Mouse (Mus musculus) neural tube, embryonic 13.5 days (tissue): ENCODE data around the gene Map2k4. TPM values are rescaled to one million over a fixed set of nuclear protein-coding genes. Genes with fewer than 3 reads are reported as not detected.

Experiments used
- ATAC-seq: fragments of 200-750 bp; cut with Nextera tagmentation; 2 replicates; pipeline ENCODE4 v1.8.0; 2017; ENCODE audit warnings: low read depth, mild to moderate bottlenecking, moderate TSS enrichment, moderate library complexity
- H3K27ac ChIP-seq: fragments of 300-500 bp; sonication (generic); replicated peaks from 2 replicates; pipeline ENCODE4 v1.5.1; 2015; ENCODE audit warnings: moderate library complexity, mild to moderate bottlenecking, inconsistent platforms
- H3K27me3 ChIP-seq: fragments of 300-500 bp; sonication (generic); 2 replicates; pipeline ENCODE4 v1.6.1; 2015; ENCODE audit warnings: mild to moderate bottlenecking, inconsistent platforms
- H3K36me3 ChIP-seq: fragments of 300-500 bp; sonication (generic); 2 replicates; pipeline ENCODE4 v1.6.1; 2015; ENCODE audit warnings: mild to moderate bottlenecking, inconsistent platforms
- H3K4me1 ChIP-seq: fragments of 300-500 bp; sonication (generic); replicated peaks from 2 replicates; pipeline ENCODE4 v1.6.1; 2015; ENCODE audit warnings: inconsistent platforms
- H3K4me2 ChIP-seq: fragments of 300-500 bp; sonication (generic); 2 replicates; pipeline ENCODE4 v1.6.1; 2015; ENCODE audit warnings: inconsistent platforms, mild to moderate bottlenecking, moderate library complexity
- H3K4me3 ChIP-seq: fragments of 300-500 bp; sonication (generic); 2 replicates; pipeline ENCODE4 v1.5.1; 2015; ENCODE audit warnings: mild to moderate bottlenecking, inconsistent platforms
- H3K9ac ChIP-seq: fragments of 300-500 bp; sonication (generic); 2 replicates; pipeline ENCODE4 v1.6.1; 2015; ENCODE audit warnings: moderate library complexity, mild to moderate bottlenecking, inconsistent platforms
- H3K9me3 ChIP-seq: fragments of 300-500 bp; sonication (generic); 2 replicates; pipeline ENCODE4 v1.6.1; 2016; ENCODE audit warnings: inconsistent platforms
- WGBS: fragments of 180-500 bp; shearing (Covaris S2); methylation state at CpG from one replicate; pipeline ENCODE4 v1.1.7; 2015; 5-methylcytosine and 5-hydroxymethylcytosine counted together
- polyA plus RNA-seq: library from polyadenylated mRNA; unstranded; fragments of >200 nt; fragmentation: Nextera tagmentation; extraction: Ambion mirVana; gene quantifications from 2 replicates; pipeline ENCODE4 v1.2.1, GENCODE M21; 2015

Gene Map2k4
- polyA plus RNA-seq, result 80.9 and 93.9 TPM in 2 replicates

- Histone ChIP-seq H3K4me3 (peak within 1 kb of the TSS; percentile 99), H3K4me1 (peaks cover 20% of the 10 kb centered on the region), H3K27me3 (no peaks in the 10 kb centered on the region), H3K9ac (peak within 1 kb of the TSS; percentile 99), H3K4me2 (peak within 1 kb of the TSS; percentile 76), H3K9me3 (no peaks in the 10 kb centered on the region), H3K27ac (peak within 1 kb of the TSS; percentile 92), H3K36me3 (no peaks in the 10 kb centered on the region)
- ATAC-seq, result peak; percentile 100
- under 1% methylated on average over 36 of the region's 36 CpGs for WGBS
These were observed at the start of gene Map2k4 for GRCm38 (mm10) chr11:65788154-65788553. TSS of gene Map2k4 (minus strand) at chr11:65788297.

DNA sequence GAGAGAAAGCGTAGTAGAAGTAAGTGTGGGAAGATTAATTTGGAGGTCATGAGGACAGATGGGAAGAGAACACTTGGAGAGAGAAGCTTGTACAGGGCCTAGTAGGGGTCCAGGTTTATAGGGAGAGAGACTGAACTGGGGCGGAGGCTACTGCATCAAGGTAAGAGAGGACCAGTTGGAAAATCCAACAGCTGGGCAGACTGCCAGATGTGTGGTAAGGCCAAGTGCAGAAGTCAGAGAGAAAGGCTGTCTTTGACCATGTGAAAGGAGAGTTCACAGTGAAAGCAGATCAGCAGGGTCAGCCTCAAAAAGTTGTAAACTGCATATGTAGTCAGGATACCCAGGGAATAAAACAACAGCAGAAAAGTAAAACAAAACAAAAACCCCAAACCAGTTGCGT, 36.5 kb upstream of the Map2k4 start:
- Histone ChIP-seq H3K9ac (no peak overlapping the region), H3K4me2 (no peak overlapping the region), H3K9me3 (no peaks in the 10 kb centered on the region), H3K27me3 (no peaks in the 10 kb centered on the region), H3K36me3 (peaks cover 65% of the 10 kb centered on the region), H3K4me3 (no peak overlapping the region), H3K4me1 (no peaks in the 10 kb centered on the region), H3K27ac (no peak overlapping the region)
- no peak for ATAC-seq
- WGBS, result 91% methylated on average over 3 of the region's 3 CpGs

DNA sequence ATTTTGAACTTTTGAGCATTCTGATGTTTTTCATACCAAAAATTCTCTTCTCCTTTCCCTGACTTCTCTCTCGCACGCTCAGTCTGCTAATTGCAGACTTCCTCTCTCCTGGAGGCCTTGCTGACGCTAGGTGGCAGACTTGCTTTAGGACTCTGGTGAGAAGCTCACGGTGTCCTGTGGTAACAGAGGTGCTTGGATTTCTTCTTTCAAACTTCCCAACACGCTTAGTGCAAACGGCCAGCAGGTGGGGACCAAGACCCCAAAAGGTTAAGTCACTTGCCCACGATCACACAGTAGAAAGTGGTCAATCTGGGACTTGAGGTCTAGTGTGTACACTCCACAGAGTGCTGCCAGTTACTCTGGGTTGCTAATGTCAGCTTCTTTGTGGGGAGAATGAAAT, 32.8 kb upstream of the Map2k4 start:
- peaks cover 50% of the 10 kb centered on the region for H3K36me3 ChIP-seq
- H3K4me3 ChIP-seq, result no peak overlapping the region
- H3K27me3 ChIP-seq, result no peaks in the 10 kb centered on the region
- ATAC-seq, result peak; percentile 72; the same call in 1 of the 2 replicates
- H3K4me2 ChIP-seq, result no peak overlapping the region
- no peaks in the 10 kb centered on the region for H3K9me3 ChIP-seq
- 13% methylated on average over 7 of the region's 7 CpGs for WGBS
- H3K27ac ChIP-seq, result no peak overlapping the region
- no peak overlapping the region for H3K9ac ChIP-seq
- H3K4me1 ChIP-seq, result peaks cover 5% of the 10 kb centered on the region; the same call in 1 of the 2 replicates

- peaks cover 56% of the 10 kb centered on the region for H3K36me3 ChIP-seq
- ATAC-seq, result peak; percentile 56; the same call in 1 of the 2 replicates
These were observed 32.2 kb upstream of the Map2k4 start for GRCm38 (mm10) chr11:65820280-65820679.

GRCm38 (mm10) chr11:65818193-65818592, 30.1 kb upstream of the Map2k4 start:
- H3K4me2 ChIP-seq, result no peak overlapping the region
- no peak for ATAC-seq
- H3K36me3 ChIP-seq, result peaks cover 50% of the 10 kb centered on the region
- H3K9me3 ChIP-seq, result no peaks in the 10 kb centered on the region
- H3K4me1 ChIP-seq, result peaks cover 5% of the 10 kb centered on the region; the same call in 1 of the 2 replicates
- H3K9ac ChIP-seq, result no peak overlapping the region
- no peaks in the 10 kb centered on the region for H3K27me3 ChIP-seq
- WGBS, result 75% methylated on average over 1 of the region's 1 CpGs
- no peak overlapping the region for H3K27ac ChIP-seq
- H3K4me3 ChIP-seq, result no peak overlapping the region

More at GRCm38 (mm10) chr11:65820280-65820679, 32.2 kb upstream of the Map2k4 start:
- no peak overlapping the region for H3K4me3 ChIP-seq
- H3K27me3 ChIP-seq, result no peaks in the 10 kb centered on the region
- no peak overlapping the region for H3K4me2 ChIP-seq
- peaks cover 5% of the 10 kb centered on the region; the same call in 1 of the 2 replicates for H3K4me1 ChIP-seq
- no peak overlapping the region for H3K27ac ChIP-seq
- WGBS, result 72% methylated on average over 5 of the region's 5 CpGs
- H3K9ac ChIP-seq, result no peak overlapping the region
- H3K9me3 ChIP-seq, result no peaks in the 10 kb centered on the region

DNA sequence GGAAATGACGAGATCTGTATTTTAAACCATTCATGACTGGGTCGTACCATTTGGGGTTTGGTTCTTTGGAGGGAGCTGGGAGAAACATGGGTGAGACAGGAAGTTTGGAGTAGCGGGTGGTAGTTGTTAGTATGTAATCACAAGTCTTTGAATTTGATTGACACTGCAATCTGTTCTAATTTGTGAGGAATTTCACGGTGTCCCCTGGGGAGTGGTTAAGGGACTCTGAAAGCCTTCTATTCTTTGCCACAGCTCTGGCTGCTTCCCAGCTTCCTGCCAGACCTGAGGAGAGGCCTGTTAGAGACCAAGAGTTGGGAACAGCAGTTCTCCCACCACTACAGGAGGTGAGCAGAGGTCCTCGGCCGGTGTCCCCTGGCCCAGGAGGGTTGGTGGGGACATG, 28.1 kb upstream of the Map2k4 start:
- H3K9ac ChIP-seq, result no peak overlapping the region
- no peak overlapping the region for H3K27ac ChIP-seq
- H3K9me3 ChIP-seq, result no peaks in the 10 kb centered on the region
- H3K4me3 ChIP-seq, result no peak overlapping the region
- no peak for ATAC-seq
- 55% methylated on average over 6 of the region's 6 CpGs for WGBS
- no peaks in the 10 kb centered on the region for H3K27me3 ChIP-seq
- H3K4me2 ChIP-seq, result no peak overlapping the region
- H3K36me3 ChIP-seq, result peaks cover 35% of the 10 kb centered on the region
- H3K4me1 ChIP-seq, result peaks cover 19% of the 10 kb centered on the region

- H3K27ac ChIP-seq, result no peak overlapping the region
- ATAC-seq, result no peak
- H3K36me3 ChIP-seq, result peaks cover 34% of the 10 kb centered on the region
- H3K27me3 ChIP-seq, result no peaks in the 10 kb centered on the region
- no peaks in the 10 kb centered on the region for H3K9me3 ChIP-seq
- 86% methylated on average over 9 of the region's 9 CpGs for WGBS
- H3K4me3 ChIP-seq, result no peak overlapping the region
- peaks cover 24% of the 10 kb centered on the region for H3K4me1 ChIP-seq
- no peak overlapping the region for H3K9ac ChIP-seq
- H3K4me2 ChIP-seq, result no peak overlapping the region
These were observed 26.3 kb upstream of the Map2k4 start for GRCm38 (mm10) chr11:65814381-65814780.

DNA sequence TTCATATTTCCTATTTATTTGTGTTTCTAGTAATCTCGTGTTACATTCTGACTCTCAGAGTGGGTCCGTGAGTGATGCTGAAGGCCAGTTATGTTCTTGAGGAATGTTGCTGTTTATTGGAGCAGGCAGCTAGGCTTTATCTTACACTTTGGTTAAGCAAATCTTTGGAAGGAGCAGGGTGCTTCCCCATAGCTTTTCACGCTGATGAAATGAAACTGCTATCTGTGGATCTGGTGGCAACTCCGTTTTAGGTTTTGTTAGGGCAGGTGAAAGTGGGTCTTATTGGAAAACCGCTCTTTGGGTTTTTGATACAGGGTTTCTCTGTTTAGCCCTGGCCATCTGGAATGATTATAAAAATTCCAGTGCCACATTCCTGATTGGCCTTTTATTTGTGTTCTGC, 24.0 kb upstream of the Map2k4 start:
- 33% methylated on average over 5 of the region's 5 CpGs for whole genome bisulfite sequencing
- no peak overlapping the region for H3K4me3 ChIP-seq
- peaks cover 43% of the 10 kb centered on the region for H3K4me1 ChIP-seq
- no peak for ATAC-seq
- H3K9me3 ChIP-seq, result no peaks in the 10 kb centered on the region
- H3K27ac ChIP-seq, result no peak overlapping the region
- peaks cover 28% of the 10 kb centered on the region for H3K36me3 ChIP-seq
- H3K9ac ChIP-seq, result peak overlapping the region; percentile 17; the same call in 1 of the 2 replicates
- no peaks in the 10 kb centered on the region for H3K27me3 ChIP-seq
- no peak overlapping the region for H3K4me2 ChIP-seq

GRCm38 (mm10) chr11:65807601-65808000, 19.5 kb upstream of the Map2k4 start:
- peak overlapping the region; percentile 81 for H3K4me2 ChIP-seq
- peaks cover 41% of the 10 kb centered on the region for H3K4me1 ChIP-seq
- peak overlapping the region; percentile 84 for H3K9ac ChIP-seq
- ATAC-seq, result peak; percentile 20; the same call in 1 of the 2 replicates
- no peaks in the 10 kb centered on the region for H3K27me3 ChIP-seq
- H3K9me3 ChIP-seq, result no peaks in the 10 kb centered on the region
- peak overlapping the region; percentile 85 for H3K4me3 ChIP-seq
- peak overlapping the region; percentile 84; the same call in 1 of the 2 replicates for H3K27ac ChIP-seq
- no peaks in the 10 kb centered on the region for H3K36me3 ChIP-seq
- 45% methylated on average over 7 of the region's 7 CpGs for WGBS

DNA sequence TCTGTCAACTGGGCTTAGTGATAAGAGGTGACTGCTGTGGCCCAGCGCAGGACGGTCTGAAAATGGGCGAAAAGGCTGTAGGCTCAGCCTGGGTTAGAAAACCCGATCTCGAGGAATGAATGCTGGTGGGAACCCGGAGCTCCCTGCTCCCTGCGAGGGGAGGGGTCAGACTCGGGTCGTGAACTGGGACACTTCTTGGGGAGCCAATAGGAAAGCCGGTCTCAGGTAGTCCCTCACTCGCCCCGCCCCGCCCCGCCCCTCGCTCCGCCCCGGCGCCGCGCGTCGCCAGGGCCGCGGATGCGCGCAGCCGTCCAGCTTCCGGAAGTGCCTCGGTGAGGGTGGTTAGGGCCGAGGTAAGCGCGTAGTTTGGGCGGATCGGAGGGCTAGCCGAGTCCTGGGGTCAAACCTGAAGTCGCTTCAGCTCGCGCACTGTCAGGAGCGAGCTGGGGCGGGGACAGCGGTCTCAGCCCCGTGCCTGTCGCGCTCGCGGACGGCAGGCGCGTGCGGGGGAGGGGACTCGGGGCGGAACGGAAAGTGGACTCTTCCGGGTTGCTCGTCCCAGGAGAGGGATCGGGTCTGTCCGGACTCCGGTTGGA, 18.9 kb upstream of the Map2k4 start, which contains the start of gene Zkscan6:
Zkscan6 (plus strand) TSS at position 267 of the 596 bp plus-strand sequence.
- Histone ChIP-seq H3K4me1 (peaks cover 35% of the 10 kb centered on the region), H3K36me3 (no peaks in the 10 kb centered on the region), H3K4me2 (peak within 1 kb of the TSS; percentile 81), H3K27me3 (no peaks in the 10 kb centered on the region), H3K9ac (peak within 1 kb of the TSS; percentile 84), H3K9me3 (no peaks in the 10 kb centered on the region), H3K27ac (peak within 1 kb of the TSS; percentile 84), H3K4me3 (peak within 1 kb of the TSS; percentile 85)
- peak; percentile 98 for ATAC-seq
- under 1% methylated on average over 57 of the region's 58 CpGs for WGBS

DNA sequence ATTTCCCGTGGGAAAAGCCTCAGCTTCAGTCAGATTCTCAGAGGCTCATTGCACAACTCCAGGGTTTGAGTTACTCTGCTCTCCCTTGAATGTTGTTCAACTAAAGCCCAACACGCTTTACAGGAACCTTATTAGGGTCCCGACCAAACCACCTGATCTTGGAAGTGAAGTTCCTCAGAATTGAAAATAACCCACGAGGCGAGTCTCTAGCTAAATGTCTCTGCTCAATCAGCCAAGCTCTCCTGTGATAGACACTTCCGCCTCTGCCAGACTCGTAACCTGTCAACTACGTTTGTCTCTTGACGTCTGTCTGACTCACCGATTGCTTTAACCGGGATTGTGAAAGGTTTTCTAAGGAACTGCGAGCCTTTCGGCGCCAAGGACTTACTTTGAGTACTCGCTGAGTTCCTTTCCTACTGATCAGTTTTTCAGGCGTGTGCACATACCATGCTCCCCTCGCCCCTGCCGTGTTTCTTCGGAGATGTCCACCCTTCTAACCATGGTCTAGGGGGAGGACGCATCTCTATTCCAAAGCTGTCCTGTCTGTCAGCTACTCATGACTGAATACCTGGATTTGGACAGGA, 18.3 kb upstream of the Map2k4 start:
- peak overlapping the region; percentile 84; the same call in 1 of the 2 replicates for H3K27ac ChIP-seq
- whole genome bisulfite sequencing, result 3% methylated on average over 20 of the region's 20 CpGs
- ATAC-seq, result no peak; the same call in 1 of the 2 replicates
- H3K4me3 ChIP-seq, result peak overlapping the region; percentile 85
- peaks cover 30% of the 10 kb centered on the region for H3K4me1 ChIP-seq
- H3K27me3 ChIP-seq, result no peaks in the 10 kb centered on the region
- H3K9me3 ChIP-seq, result no peaks in the 10 kb centered on the region
- peak overlapping the region; percentile 84 for H3K9ac ChIP-seq
- peak overlapping the region; percentile 81 for H3K4me2 ChIP-seq
- no peaks in the 10 kb centered on the region for H3K36me3 ChIP-seq

DNA sequence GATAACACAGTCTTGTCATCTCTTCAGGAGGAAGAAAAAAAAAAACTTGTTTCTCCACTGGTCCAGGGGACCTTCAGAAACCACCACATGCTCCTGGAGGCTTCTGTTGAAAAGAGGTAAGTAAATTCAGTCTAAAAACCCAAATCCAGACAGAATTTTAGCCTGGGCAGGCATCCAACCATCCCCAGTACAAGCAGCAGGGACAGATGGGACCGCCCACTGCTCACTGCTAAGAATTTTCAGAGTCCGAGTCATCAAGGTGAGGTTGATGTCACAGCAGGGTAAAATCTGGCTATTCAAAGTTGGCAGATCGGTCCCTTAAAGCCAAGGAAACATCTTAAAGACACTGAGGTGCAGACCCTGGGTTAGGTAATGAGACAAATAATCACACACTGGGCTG, 13.8 kb upstream of the Map2k4 start:
- Histone ChIP-seq H3K9me3 (no peaks in the 10 kb centered on the region), H3K27me3 (no peaks in the 10 kb centered on the region), H3K27ac (no peak overlapping the region), H3K9ac (no peak overlapping the region), H3K4me1 (peaks cover 7% of the 10 kb centered on the region), H3K4me2 (no peak overlapping the region), H3K36me3 (no peaks in the 10 kb centered on the region), H3K4me3 (no peak overlapping the region)
- ATAC-seq, result no peak
- 85% methylated on average over 3 of the region's 3 CpGs for WGBS
